Comparison of ENCODE assay signal across 21 mouse cellular contexts in the genomic region with DNA sequence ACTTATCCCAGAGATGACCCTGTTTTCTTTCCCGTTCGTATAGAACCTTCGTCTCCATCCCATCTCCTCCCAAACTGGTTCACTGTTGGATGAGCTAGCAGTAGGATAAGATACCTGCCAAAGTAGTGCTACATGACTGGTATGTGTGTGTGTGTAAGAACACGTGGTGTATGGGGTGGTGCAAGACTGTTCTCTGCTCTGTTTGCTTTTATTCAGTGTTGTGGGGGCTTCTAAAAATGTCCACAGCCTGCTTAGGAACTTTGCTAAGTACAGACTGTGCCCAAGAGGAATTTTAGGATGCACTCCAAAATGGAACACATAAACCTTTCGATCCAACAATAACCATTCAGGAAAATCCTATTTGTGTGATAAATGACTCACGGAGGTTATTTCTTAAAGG.
DNase-seq lines count a peak whose midpoint lies in the region; ATAC-seq and TF ChIP-seq lines count a peak whose summit lies in the region.
"Had no signal": no experiment of that assay in that cellular context is flagged by ENCODE, and none has a peak within 500 bp of the region (broad histone marks: within the 10 kb centered on the region; RNA-seq: fewer than 3 reads in every experiment).

No protein-coding gene starts in this region.

- intact Hi-C loops in left cerebral cortex, postnatal 10 days (cut with DNase I), result no loop called here
- intact Hi-C loops in heart, postnatal 25 days (cut with DNase I), result no loop called here

- peak; percentile 88 for ATAC-seq in frontal cortex, adult (ENCODE audit: low TSS enrichment)
- ATAC-seq: CD4-positive, CD25-positive, alpha-beta regulatory T cell, adult 4 months; forebrain, embryonic 16.5 days had no signal

- no peaks in the 10 kb centered on the region for H3K36me3 ChIP-seq in testis, adult 2 months (ENCODE audit: control insufficient read depth, insufficient read depth, low read length)
- H3K36me3 ChIP-seq: G1E had no signal

- TF ChIP-seq CTCF in testis, adult 2 months (IDR thresholded peaks at IDR 0.05; ENCODE audit: control insufficient read depth, insufficient read depth, insufficient replicate concordance, low read depth, low read length), result no peak

- no peak for TF ChIP-seq POLR2A in testis, adult 2 months (IDR thresholded peaks at IDR 0.05; ENCODE audit: control insufficient read depth, low read depth, low read length)

- no peaks in the 10 kb centered on the region for H3K4me1 ChIP-seq in testis, adult 2 months (ENCODE audit: control insufficient read depth, insufficient read depth, low read length)
- H3K4me1 ChIP-seq: embryonic facial prominence, embryonic 12.5 days had no signal

- H3K4me3 ChIP-seq in testis, adult 2 months (ENCODE audit: control insufficient read depth, low read depth, low read length), result no peak overlapping the region
- H3K4me3 ChIP-seq: embryonic facial prominence, embryonic 12.5 days; heart, embryonic 10.5 days; hindbrain, embryonic 13.5 days had no signal

- no peak for DNase-seq in frontal cortex, postnatal 25 days (ENCODE audit: low spot score in 2 of 2)
- peak; percentile 38 to 54 for DNase-seq in left cerebral cortex, adult 9 months (ENCODE audit: low spot score in 2 of 2)
- DNase-seq in left cerebral cortex, postnatal 10 days (ENCODE audit: extremely low spot score in 1 of 2, low spot score in 2 of 2), result no peak
- no peak for DNase-seq in testis, postnatal 10 days (ENCODE audit: low spot score)
- DNase-seq in heart, postnatal 25 days (ENCODE audit: low spot score), result no peak
- DNase-seq: adrenal gland, postnatal 10 days; B cell, adult 2 months; cerebellum, adult 11-12 months; cerebellum, adult 9-10 months; cerebellum, postnatal 25 days; gastrocnemius, postnatal 10 days; heart, adult 18-20 months; heart, postnatal 10 days had no signal

- H3K27ac ChIP-seq in testis, adult 2 months (ENCODE audit: control insufficient read depth, insufficient read depth, low read depth, low read length), result peak overlapping the region; percentile 17
- H3K27ac ChIP-seq: embryonic facial prominence, embryonic 12.5 days; heart, embryonic 10.5 days had no signal

- no peaks in the 10 kb centered on the region for H3K27me3 ChIP-seq in testis, adult 2 months (ENCODE audit: control insufficient read depth, insufficient read depth, low read length)
- H3K27me3 ChIP-seq: embryonic facial prominence, embryonic 12.5 days; hindbrain, embryonic 13.5 days had no signal

Comparison
In these comparisons a context has a peak if more than half of its experiments do, and no peak if none do; other contexts are left out.
1. DNase-seq: peak in left cerebral cortex, adult 9 months (2 of 2); none in frontal cortex, postnatal 25 days (0 of 2), left cerebral cortex, postnatal 10 days (0 of 2), testis, postnatal 10 days (single experiment) and heart, postnatal 25 days (single experiment).